Mouse (Mus musculus) olfactory bulb, adult 2 months (tissue): ENCODE results near the gene Usp37.

Experiments used
- CTCF ChIP-seq: fragments of 200-500 bp; IDR thresholded peaks from 2 replicates; pipeline ENCODE4 v1.5.1; 2012; ENCODE audit warnings: low read depth, mild to moderate bottlenecking, low read length, moderate library complexity; ENCODE audit not compliant: insufficient read depth
- POLR2A ChIP-seq: fragments of 200-500 bp; IDR thresholded peaks from 2 replicates; pipeline ENCODE4 v1.6.1; 2012; ENCODE audit warnings: mild to moderate bottlenecking, low read depth, low read length, moderate library complexity; ENCODE audit not compliant: insufficient read depth

DNA sequence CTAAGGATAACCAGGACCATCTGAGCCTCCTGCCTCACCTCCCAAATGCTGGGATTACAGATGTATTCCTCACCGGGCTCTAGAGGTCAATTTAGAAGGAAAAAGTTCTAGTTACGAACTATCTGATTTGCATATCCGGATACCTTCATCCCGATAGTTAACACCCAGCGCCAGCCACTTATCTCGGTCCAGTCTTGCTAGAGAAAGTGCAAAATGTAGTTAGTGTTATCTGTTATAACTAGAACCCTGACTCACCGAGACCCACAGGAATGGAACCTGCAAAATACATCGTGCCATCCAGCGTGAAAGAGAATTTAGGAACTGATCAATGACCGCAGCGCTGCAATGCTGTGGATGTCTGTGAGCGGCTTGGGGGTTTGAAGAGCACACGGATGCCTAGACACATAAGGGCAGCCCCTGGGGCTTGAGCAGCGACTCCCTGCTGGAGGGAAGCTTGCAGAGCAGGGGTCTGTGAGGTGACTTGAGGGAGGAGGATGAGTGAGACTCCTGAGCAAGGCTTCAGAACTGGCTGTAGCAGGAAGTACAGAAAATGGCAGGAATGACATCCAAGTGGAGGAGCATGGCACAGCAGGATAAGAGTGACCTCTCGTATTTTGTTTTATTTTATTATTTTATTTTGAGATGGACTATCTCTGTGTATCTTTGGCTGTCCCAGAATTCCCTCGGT, 142.9 kb downstream of the Usp37 start:
- TF ChIP-seq CTCF (no peak), POLR2A (no peak)
